Mouse (Mus musculus) cortical plate, adult 2 months (tissue): ENCODE data around the gene Plac9a.
"Not testable (repeated sequence)": the region's sequence is repeated elsewhere in the genome, so short reads cannot be mapped to it uniquely, and the experiment has no call there.

Experiments used
- CTCF ChIP-seq: fragments of 200-500 bp; IDR thresholded peaks from 2 replicates; pipeline ENCODE4 v1.5.1; 2011; ENCODE audit warnings: mild to moderate bottlenecking, control low read depth, low read length; ENCODE audit not compliant: insufficient read depth; ENCODE audit errors: extremely low read depth
- POLR2A ChIP-seq: fragments of 200-500 bp; IDR thresholded peaks from 2 replicates; pipeline ENCODE4 v1.6.1; 2011; ENCODE audit warnings: mild to moderate bottlenecking, low read length, control low read depth; ENCODE audit not compliant: insufficient read depth; ENCODE audit errors: extremely low read depth

GRCm38 (mm10) chr14:25881769-25882168 lies 21.1 kb downstream of the Plac9a start:
- not testable (repeated sequence) for TF ChIP-seq CTCF, POLR2A
